Mouse (Mus musculus): ENCODE measurements around the gene Eps15l1. TPM values are rescaled to one million over a fixed set of nuclear protein-coding genes. Genes with fewer than 3 reads are reported as not detected.

Eps15l1 gene
- polyA plus RNA-seq, 1 experiment = 3.2 TPM

DNA sequence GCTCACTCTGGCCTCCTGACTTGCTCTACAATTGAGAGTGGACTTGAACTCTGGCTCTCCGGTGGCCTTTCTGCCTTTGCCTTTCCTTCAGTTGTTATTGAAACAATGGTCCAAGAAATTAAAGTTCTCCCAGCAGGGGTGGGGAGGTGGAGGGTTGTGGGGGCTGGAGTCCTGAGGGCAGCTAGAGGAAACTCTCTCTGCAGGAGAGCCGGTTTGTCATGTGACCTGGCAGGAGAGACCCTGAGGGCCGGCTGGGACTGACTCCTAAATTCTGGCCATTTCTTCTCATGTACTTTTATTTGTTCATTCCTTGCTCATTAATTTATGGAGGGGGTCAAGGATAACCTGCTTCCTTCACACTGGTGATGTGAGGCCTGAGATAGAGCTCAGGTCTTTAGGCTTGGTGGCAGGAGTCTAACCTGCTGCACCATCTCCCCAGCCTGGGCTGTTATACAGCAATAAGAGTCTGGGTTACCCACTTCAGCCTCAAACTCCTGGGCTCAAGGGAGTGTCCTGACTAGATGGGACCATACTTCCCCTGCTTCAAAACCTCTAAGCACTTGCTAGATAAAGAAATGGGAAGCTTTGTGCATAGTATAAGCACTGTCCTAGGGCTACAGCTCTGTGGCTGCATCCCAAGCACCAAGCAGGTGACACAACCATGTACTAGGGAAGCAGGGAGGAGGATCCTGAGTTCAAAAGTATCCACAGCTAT is 87.7 kb downstream of the Eps15l1 start:
- Histone ChIP-seq H3K4me3 (replicated peaks) (no peak overlapping the region), H3K4me1 (ENCODE audit: control insufficient read depth) (no peaks in the 10 kb centered on the region), H3K9me3 (ENCODE audit: control insufficient read depth, low read length) (no peaks in the 10 kb centered on the region), H3K36me3 (ENCODE audit: control insufficient read depth) (peaks cover 19% of the 10 kb centered on the region), H3K27me3 (ENCODE audit: control insufficient read depth) (no peaks in the 10 kb centered on the region)
- TF ChIP-seq GATA1 (IDR thresholded peaks at IDR 0.05; ENCODE audit: low read length) = no peak
- no peak for TF ChIP-seq TAL1 (IDR thresholded peaks at IDR 0.05; ENCODE audit: low read length)

DNA sequence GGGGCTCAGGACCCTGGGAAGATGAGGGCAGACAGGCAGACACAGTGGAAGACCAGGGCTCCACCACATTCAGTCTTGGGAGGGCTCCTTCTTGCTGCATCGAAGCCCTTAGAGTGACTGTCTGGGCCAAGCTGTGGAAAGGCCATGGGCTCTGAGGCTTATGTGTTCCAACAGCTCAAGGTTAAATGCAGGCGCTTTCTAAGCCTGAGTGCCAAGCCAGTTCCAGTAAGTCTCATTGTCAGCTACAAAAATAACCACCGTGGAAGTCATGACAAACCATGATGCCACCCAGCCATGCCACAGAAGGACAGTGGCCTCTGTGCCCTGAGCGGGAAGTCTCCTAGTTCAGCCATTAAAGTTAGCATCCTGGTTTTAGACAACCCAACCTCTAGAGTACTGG is 89.6 kb downstream of the Eps15l1 start:
- no peak overlapping the region for H3K4me3 ChIP-seq (replicated peaks)
- peaks cover 4% of the 10 kb centered on the region; the same call in 1 of the 2 replicates for H3K36me3 ChIP-seq (ENCODE audit: control insufficient read depth)
- no peaks in the 10 kb centered on the region for H3K9me3 ChIP-seq (ENCODE audit: control insufficient read depth, low read length)
- no peaks in the 10 kb centered on the region for H3K27me3 ChIP-seq (ENCODE audit: control insufficient read depth)
- TF ChIP-seq TAL1 (IDR thresholded peaks at IDR 0.05; ENCODE audit: low read length) = no peak
- TF ChIP-seq GATA1 (IDR thresholded peaks at IDR 0.05; ENCODE audit: low read length) = no peak
- no peaks in the 10 kb centered on the region for H3K4me1 ChIP-seq (ENCODE audit: control insufficient read depth)

DNA sequence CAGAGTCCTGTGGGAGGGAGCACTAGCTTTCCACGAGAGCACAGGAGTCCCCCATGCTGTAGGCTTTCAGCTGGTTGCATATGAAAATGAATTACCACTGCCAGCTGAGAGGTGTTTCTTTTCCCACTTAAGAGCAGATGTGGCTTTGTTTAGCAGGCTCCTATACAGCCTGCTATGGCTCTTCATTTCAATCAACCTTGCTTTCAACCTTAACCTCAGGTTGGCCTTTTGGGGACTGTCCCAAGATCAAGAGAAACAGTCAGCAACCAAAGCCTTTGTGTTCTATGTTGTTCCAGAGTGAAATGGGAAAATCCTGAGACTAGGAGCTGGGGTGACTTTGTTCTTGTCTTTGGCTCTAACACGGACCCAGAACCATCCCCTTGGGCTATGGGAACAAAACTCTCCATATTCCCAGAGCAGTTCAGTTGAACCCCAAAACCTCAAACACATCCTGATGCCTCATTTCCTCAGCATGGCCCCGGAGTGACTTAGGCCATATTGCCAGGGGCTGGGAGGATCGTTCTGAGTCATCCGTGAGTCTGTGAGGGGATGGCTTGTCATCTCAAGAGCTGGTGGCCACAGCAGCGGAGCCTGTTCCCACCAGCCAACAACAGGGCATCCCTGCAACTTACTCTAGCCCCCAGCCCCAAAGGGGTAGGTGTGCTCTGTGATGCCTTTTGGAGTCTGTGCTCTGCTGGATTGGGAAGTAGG is 90.3 kb downstream of the Eps15l1 start:
- H3K4me3 ChIP-seq (replicated peaks) = no peak overlapping the region
- TF ChIP-seq TAL1 (IDR thresholded peaks at IDR 0.05; ENCODE audit: low read length) (no peak), GATA1 (IDR thresholded peaks at IDR 0.05; ENCODE audit: low read length) (no peak)
- no peaks in the 10 kb centered on the region for H3K4me1 ChIP-seq (ENCODE audit: control insufficient read depth)
- H3K36me3 ChIP-seq (ENCODE audit: control insufficient read depth) = peaks cover 4% of the 10 kb centered on the region; the same call in 1 of the 2 replicates
- no peaks in the 10 kb centered on the region for H3K9me3 ChIP-seq (ENCODE audit: control insufficient read depth, low read length)
- no peaks in the 10 kb centered on the region for H3K27me3 ChIP-seq (ENCODE audit: control insufficient read depth)

DNA sequence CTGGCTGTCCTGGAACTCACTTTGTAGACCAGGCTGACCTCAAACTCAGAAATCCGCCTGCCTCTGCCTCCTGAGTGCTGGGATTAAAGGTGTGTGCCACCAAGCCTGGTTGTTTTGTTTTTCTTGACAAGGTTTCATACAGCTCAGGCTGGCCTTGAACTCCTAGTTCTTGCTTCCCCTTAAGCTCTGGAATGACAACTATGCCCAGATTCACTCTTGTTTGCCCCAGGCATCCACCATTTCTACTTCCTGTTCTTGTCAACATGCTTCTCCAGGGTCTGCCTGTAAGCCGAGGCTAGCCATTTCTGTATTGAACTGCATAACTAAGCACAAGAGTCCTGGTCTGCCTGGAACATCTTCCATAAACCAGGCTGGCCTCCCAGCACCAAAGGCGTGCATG is 92.1 kb downstream of the Eps15l1 start:
- Histone ChIP-seq H3K36me3 (ENCODE audit: control insufficient read depth) (no peaks in the 10 kb centered on the region), H3K27me3 (ENCODE audit: control insufficient read depth) (no peaks in the 10 kb centered on the region; the same call in 1 of the 2 replicates), H3K9me3 (ENCODE audit: control insufficient read depth, low read length) (no peaks in the 10 kb centered on the region), H3K4me1 (ENCODE audit: control insufficient read depth) (no peaks in the 10 kb centered on the region), H3K4me3 (replicated peaks) (no peak overlapping the region)
- TF ChIP-seq GATA1 (IDR thresholded peaks at IDR 0.05; ENCODE audit: low read length) (no peak), TAL1 (IDR thresholded peaks at IDR 0.05; ENCODE audit: low read length) (no peak)

DNA sequence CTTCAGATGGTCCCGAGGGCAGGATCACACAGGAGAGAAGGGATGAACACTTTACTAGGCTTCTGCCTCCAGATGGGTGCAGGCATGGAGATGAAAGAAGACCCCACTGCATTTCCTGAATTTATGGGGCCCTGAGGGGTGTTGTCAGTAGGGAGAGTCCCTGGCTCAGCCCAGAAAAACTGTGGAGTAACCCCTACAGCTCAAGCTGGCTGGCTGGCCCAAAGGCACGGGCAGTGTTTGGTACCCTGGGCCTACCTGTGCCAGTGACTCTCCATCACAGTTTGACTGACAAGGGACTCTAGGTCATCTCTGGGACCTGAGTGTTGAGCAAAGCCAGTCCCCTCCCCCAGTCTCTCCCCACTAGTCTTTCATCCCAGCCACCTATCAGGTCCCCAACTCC is 96.6 kb downstream of the Eps15l1 start:
- peaks cover 37% of the 10 kb centered on the region for H3K27me3 ChIP-seq (ENCODE audit: control insufficient read depth)
- H3K36me3 ChIP-seq (ENCODE audit: control insufficient read depth) = no peaks in the 10 kb centered on the region
- H3K4me3 ChIP-seq (replicated peaks) = no peak overlapping the region
- peaks cover 4% of the 10 kb centered on the region; the same call in 1 of the 2 replicates for H3K9me3 ChIP-seq (ENCODE audit: control insufficient read depth, low read length)
- peaks cover 4% of the 10 kb centered on the region; the same call in 1 of the 2 replicates for H3K4me1 ChIP-seq (ENCODE audit: control insufficient read depth)
- TF ChIP-seq TAL1 (IDR thresholded peaks at IDR 0.05; ENCODE audit: low read length) (no peak), GATA1 (IDR thresholded peaks at IDR 0.05; ENCODE audit: low read length) (no peak)

DNA sequence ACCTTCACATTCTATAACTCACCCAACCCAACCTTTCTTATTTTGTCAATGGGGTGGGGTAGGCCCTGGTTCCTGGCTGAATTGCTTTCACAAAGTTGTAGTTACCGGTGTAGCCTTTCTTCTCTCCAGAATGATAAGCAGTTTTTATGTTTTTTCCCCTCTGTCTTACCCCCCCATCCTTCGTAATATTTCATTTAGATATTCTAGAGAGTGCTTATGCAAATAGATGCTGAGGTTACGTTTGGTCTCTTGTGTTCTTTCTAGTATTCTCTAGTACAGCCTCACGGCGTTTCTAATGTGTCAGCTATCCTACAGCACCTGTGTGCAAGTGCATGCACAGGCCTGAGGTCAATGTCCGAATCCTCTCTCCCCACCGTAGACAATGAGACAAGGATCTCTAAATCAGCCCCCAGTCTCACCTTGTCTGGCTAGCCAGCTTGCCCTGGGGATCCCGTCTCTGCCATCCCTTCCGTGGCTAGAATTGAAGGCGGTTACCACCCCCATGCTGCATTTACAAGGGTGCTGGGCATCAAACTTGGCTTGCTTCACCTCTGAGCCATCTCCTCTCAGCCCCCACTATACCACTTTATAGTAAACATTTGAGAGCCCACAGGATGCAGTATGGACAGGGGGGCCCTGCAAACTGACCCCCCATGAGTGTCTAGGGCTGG is 97.1 kb downstream of the Eps15l1 start:
- peaks cover 42% of the 10 kb centered on the region for H3K27me3 ChIP-seq (ENCODE audit: control insufficient read depth)
- TF ChIP-seq GATA1 (IDR thresholded peaks at IDR 0.05; ENCODE audit: low read length) = no peak
- TF ChIP-seq TAL1 (IDR thresholded peaks at IDR 0.05; ENCODE audit: low read length) = no peak
- no peaks in the 10 kb centered on the region for H3K36me3 ChIP-seq (ENCODE audit: control insufficient read depth)
- H3K9me3 ChIP-seq (ENCODE audit: control insufficient read depth, low read length) = peaks cover 5% of the 10 kb centered on the region; the same call in 1 of the 2 replicates
- H3K4me3 ChIP-seq (replicated peaks) = no peak overlapping the region
- H3K4me1 ChIP-seq (ENCODE audit: control insufficient read depth) = peaks cover 8% of the 10 kb centered on the region

DNA sequence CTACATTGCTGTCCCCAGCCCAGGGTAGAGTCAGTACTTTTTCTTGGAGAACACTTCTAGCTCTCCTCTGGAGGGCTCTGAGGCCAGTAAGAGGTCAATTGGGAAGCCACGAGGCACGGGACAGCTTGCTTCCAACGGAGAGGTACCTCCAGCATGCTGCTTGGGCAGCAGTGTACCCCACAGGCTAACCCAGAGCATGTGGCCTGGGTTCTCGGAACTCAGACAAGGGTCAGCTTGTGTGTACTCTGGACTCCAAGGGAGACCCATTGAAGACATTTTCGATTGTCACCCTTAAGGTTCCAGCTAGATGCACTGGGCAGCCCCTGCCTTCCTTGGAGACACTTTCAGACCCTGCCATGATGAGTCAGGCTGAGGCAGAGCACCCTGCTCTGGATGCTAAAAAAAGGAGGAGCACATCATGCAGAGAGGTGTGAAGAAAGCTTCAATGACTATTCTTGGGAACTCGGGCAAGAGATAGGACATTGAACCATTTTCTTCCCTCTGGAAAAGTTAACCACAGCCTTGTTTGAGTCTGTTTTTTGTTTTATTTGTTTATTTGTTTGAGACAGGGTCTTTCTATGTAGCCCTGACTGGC is 98.0 kb downstream of the Eps15l1 start:
- Histone ChIP-seq H3K9me3 (ENCODE audit: control insufficient read depth, low read length) (peaks cover 9% of the 10 kb centered on the region; the same call in 1 of the 2 replicates), H3K27me3 (ENCODE audit: control insufficient read depth) (peaks cover 51% of the 10 kb centered on the region), H3K36me3 (ENCODE audit: control insufficient read depth) (no peaks in the 10 kb centered on the region), H3K4me1 (ENCODE audit: control insufficient read depth) (peaks cover 15% of the 10 kb centered on the region), H3K4me3 (replicated peaks) (no peak overlapping the region)
- TF ChIP-seq GATA1 (IDR thresholded peaks at IDR 0.05; ENCODE audit: low read length) (no peak), TAL1 (IDR thresholded peaks at IDR 0.05; ENCODE audit: low read length) (no peak)

DNA sequence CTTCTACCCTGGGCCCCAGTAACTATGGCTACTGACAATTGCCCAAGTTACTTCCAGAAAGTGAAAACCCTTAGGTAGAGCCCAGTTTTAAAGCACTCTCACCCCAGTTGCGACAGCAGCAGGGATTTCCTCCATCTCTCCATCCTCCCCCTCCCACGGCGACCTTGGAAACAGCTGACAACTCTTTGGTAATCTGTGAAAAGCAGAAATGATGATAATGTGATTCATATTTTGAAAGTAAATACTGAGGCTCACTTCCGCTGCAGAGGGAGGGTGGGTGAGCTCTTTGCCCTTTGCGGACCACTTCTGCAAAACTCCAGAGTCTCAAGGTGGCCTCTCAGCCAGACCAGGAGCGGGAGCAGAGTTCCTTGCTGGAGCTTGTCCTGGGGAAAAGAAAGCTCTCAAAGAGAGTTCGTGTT is 98.8 kb downstream of the Eps15l1 start:
- Histone ChIP-seq H3K27me3 (ENCODE audit: control insufficient read depth) (peaks cover 57% of the 10 kb centered on the region), H3K9me3 (ENCODE audit: control insufficient read depth, low read length) (peaks cover 9% of the 10 kb centered on the region; the same call in 1 of the 2 replicates), H3K36me3 (ENCODE audit: control insufficient read depth) (no peaks in the 10 kb centered on the region), H3K4me3 (replicated peaks) (no peak overlapping the region), H3K4me1 (ENCODE audit: control insufficient read depth) (peaks cover 15% of the 10 kb centered on the region)
- no peak for TF ChIP-seq TAL1 (IDR thresholded peaks at IDR 0.05; ENCODE audit: low read length)
- TF ChIP-seq GATA1 (IDR thresholded peaks at IDR 0.05; ENCODE audit: low read length) = no peak

Data from erythroblast, embryonic 14.5 days (primary cell).